Mouse (Mus musculus): ENCODE results near the gene Rab22a. TPM values are rescaled to one million over a fixed set of nuclear protein-coding genes. Genes with fewer than 3 reads are reported as not detected.
"Not testable (repeated sequence)": the region's sequence is repeated elsewhere in the genome, so short reads cannot be mapped to it uniquely, and the experiment has no call there.

Gene Rab22a
- polyA plus RNA-seq, 1 experiment from 2014 or later = 45.5 TPM

DNA sequence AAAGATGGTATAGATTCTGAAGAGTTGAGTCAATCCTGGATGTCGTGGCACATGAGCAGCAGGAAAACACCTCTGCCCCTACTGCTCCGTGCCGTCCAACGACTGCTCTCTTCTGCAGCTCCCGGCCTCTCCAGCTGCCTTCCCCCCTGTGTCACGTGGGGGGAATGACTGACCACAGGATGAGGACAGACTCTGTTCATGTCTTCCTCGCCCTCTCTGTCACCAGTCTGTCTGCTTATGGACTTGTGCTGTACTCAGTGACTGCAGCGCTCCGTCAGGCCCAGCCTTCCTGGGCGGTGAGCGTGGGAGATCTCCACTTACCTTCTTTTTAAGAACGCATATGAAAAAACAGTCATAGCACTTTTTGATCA lies 43.3 kb downstream of the Rab22a start:
- Histone ChIP-seq H3K36me3 (peaks cover 62% of the 10 kb centered on the region), H3K4me3 (no peak overlapping the region), H3K27ac (peak overlapping the region; percentile 61), H3K9ac (no peak overlapping the region), H3K4me1 (peaks cover 21% of the 10 kb centered on the region), H3K4me2 (no peak overlapping the region), H3K9me3 (no peaks in the 10 kb centered on the region), H3K27me3 (no peaks in the 10 kb centered on the region)
- ATAC-seq (ENCODE audit: insufficient number of reproducible peaks, low FRiP score, low TSS enrichment, low read depth) = no peak
- WGBS = 65% methylated on average over 12 of the region's 12 CpGs

DNA sequence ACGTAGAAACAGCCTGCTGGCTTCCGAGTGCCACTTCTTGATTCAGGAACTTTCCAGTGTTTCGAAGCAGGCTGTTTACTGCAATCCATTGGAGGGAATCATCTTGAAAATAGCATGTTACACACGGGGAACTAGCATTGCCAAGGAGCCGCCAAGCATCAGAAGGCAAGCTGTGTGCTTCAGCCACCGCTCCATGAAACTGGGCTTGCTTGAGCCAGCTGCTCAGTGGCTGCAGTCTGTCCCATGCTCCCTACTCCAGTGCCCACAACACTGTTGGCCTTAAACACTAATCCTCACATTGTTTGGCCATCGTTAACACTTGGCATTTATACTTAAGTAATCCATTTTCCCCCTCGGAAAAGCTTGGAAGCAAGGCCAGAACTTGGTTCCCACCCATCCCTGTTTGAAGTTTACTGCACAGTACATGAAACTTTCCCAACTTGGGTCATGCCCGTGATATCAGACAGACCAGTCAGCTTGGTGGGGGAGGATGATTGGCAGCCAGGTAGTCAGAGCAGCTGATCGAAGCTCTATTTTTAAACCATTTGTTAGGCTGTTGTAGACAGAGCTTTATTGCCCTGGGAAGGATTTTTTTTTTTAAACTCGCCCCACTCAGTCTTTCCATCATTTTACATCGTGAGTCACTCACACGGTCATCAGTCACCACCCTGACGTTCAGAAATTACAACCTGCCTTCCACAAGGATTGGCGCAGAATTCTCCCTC lies 46.4 kb downstream of the Rab22a start:
- Histone ChIP-seq H3K27me3 (no peaks in the 10 kb centered on the region), H3K36me3 (peaks cover 40% of the 10 kb centered on the region), H3K4me2 (no peak overlapping the region), H3K9me3 (no peaks in the 10 kb centered on the region), H3K9ac (no peak overlapping the region), H3K4me3 (no peak overlapping the region), H3K4me1 (peaks cover 29% of the 10 kb centered on the region), H3K27ac (peak overlapping the region; percentile 28; the same call in 1 of the 2 replicates)
- 61% methylated on average over 15 of the region's 15 CpGs for WGBS
- no peak for ATAC-seq (ENCODE audit: insufficient number of reproducible peaks, low FRiP score, low TSS enrichment, low read depth)

DNA sequence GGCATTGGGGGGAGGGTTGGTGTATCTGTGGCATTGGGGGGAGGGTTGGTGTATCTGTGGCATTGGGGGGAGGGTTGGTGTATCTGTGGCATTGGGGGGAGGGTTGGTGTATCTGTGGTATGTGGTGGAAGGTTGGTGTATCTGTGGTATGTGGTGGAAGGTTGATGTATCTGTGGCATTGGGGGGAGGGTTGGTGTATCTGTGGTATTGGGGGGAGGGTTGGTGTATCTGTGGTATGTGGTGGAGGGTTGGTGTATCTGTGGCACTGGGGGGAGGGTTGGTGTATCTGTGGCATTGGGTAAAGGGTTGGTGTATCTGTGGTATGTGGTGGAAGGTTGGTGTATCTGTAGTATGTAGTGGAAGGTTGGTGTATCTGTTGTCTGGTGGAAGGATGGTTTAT lies 48.1 kb downstream of the Rab22a start:
- H3K27ac ChIP-seq; H3K4me2 ChIP-seq; H3K27me3 ChIP-seq; H3K9me3 ChIP-seq; ATAC-seq (ENCODE audit: insufficient number of reproducible peaks, low FRiP score, low TSS enrichment, low read depth); H3K9ac ChIP-seq; H3K4me3 ChIP-seq: not testable (repeated sequence)
- H3K4me1 ChIP-seq = peaks cover 17% of the 10 kb centered on the region
- peaks cover 34% of the 10 kb centered on the region for H3K36me3 ChIP-seq

DNA sequence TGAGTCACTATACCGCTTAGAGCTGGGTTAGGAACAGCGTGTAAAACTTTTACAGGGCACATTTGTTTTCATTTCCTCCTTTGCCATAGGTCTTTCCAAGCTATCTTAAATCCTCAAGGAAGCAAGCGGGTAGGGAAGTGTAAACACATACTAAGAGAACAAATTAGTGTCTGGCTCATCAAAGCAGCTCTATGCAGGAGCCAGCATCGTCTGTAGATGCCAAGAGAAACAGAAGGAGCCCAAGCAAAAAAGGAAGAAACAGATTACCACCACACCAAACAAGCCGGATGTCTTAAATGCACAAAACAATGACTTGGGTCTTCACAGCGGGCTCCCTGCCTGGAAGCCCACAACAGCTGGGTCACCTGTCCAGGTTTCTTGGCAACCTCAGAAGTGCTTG lies 50.6 kb downstream of the Rab22a start:
- H3K27me3 ChIP-seq = no peaks in the 10 kb centered on the region
- 35% methylated on average over 6 of the region's 6 CpGs for WGBS
- no peak overlapping the region for H3K4me3 ChIP-seq
- H3K27ac ChIP-seq = no peak overlapping the region
- H3K9ac ChIP-seq = no peak overlapping the region
- H3K36me3 ChIP-seq = peaks cover 14% of the 10 kb centered on the region
- peaks cover 17% of the 10 kb centered on the region for H3K4me1 ChIP-seq
- no peak for ATAC-seq (ENCODE audit: insufficient number of reproducible peaks, low FRiP score, low TSS enrichment, low read depth)
- no peaks in the 10 kb centered on the region for H3K9me3 ChIP-seq
- no peak overlapping the region for H3K4me2 ChIP-seq

DNA sequence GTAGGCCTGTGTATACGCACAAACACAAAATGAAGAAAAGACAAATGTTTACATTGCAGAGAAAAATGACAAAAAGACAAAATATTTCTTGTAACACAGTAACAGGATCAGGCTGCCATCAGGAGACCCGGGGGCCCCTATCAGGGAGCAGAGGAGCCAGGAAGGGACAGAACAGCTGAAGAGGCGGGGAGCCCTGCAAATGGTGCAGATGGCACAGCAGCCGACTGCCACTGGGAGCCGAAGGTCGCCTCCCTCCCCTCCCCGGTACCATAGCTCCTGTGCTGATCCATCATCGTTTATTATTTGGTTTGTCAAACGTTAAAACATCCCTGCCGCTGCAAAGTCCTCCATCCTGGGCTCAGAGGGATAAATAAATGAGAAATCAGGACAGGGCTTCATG lies 53.1 kb downstream of the Rab22a start:
- Histone ChIP-seq H3K27ac (no peak overlapping the region), H3K27me3 (no peaks in the 10 kb centered on the region), H3K36me3 (peaks cover 6% of the 10 kb centered on the region), H3K9ac (no peak overlapping the region), H3K9me3 (no peaks in the 10 kb centered on the region), H3K4me3 (no peak overlapping the region), H3K4me2 (no peak overlapping the region), H3K4me1 (peaks cover 12% of the 10 kb centered on the region)
- no peak for ATAC-seq (ENCODE audit: insufficient number of reproducible peaks, low FRiP score, low TSS enrichment, low read depth)
- 39% methylated on average over 10 of the region's 10 CpGs for WGBS

DNA sequence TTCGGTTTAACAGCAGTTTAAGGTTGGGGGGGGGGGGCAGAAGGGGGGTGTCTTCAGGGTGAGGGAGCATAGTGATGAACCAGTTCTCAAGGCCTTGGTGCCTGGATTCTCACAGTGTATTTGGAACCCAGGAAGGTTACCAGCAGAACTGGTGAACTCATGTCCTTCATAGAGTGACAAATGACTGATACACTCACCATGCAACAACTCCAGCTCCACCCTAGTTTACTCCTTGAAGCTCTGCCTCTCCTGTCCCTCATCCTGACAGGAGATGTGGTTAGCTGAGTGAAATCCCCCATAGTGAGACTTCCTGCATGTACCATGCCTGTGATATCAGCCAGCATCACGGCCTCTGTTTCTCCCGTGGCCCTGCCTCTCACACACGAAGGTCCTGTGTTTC lies 53.7 kb downstream of the Rab22a start:
- H3K9ac ChIP-seq = no peak overlapping the region
- H3K27ac ChIP-seq = no peak overlapping the region
- WGBS = 67% methylated on average over 4 of the region's 4 CpGs
- H3K9me3 ChIP-seq = no peaks in the 10 kb centered on the region
- no peak overlapping the region for H3K4me3 ChIP-seq
- peaks cover 2% of the 10 kb centered on the region for H3K36me3 ChIP-seq
- no peak overlapping the region for H3K4me2 ChIP-seq
- no peak for ATAC-seq (ENCODE audit: insufficient number of reproducible peaks, low FRiP score, low TSS enrichment, low read depth)
- peaks cover 12% of the 10 kb centered on the region for H3K4me1 ChIP-seq
- no peaks in the 10 kb centered on the region for H3K27me3 ChIP-seq

DNA sequence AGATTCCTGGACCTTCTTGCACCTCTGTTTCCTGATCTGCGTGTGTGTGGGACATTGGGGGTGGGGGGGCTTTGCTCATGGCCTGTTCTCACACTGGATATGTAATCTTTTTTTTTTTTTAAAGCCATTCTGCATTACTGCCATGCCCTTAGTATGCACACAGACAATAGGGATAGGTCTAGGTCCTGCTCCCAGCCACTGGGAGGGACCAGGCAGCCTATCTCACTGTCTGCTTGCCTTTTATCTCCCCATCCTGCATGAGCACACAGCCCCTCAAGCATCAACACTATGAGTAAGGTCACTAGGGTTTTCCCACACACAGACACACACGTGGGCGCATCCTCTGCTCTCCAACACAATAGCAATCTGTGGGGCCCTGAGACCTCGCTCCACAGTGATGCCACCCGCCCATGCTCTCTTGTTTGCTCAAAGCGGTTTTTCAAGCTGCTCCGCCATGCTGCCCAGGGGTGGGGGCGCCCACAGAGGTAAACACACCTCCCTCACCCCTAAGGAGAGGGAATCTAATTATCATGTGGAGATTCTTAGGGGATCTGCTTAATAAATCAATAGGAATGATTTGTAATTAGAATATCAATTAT lies 55.2 kb downstream of the Rab22a start:
- H3K4me3 ChIP-seq = no peak overlapping the region
- WGBS = 72% methylated on average over 8 of the region's 8 CpGs
- ATAC-seq (ENCODE audit: insufficient number of reproducible peaks, low FRiP score, low TSS enrichment, low read depth) = no peak

DNA sequence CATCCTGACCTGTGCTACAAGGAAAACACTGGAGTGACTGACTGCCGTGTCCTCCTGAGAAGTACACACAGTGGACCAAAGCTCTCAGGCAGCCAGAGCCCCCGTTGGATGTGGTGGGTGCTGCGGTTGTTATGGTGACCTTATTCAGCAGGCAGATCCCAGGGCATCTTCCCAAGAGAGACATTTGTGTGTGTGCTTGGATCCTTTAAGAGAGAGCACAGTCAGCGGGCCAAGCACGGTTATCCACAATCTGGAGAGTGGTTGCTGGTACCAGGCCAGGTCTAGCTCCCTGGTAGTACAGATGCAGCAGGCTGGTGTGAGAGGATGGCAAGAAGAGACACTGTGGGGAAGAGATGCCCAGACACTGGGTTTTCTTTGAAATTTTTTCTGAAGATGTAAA lies 57.4 kb downstream of the Rab22a start:
- Histone ChIP-seq H3K36me3 (no peaks in the 10 kb centered on the region), H3K9me3 (no peaks in the 10 kb centered on the region), H3K4me3 (no peak overlapping the region), H3K27me3 (no peaks in the 10 kb centered on the region), H3K4me2 (no peak overlapping the region), H3K27ac (no peak overlapping the region), H3K4me1 (peaks cover 4% of the 10 kb centered on the region; the same call in 1 of the 2 replicates), H3K9ac (no peak overlapping the region)
- WGBS = 89% methylated on average over 5 of the region's 5 CpGs
- ATAC-seq (ENCODE audit: insufficient number of reproducible peaks, low FRiP score, low TSS enrichment, low read depth) = no peak

More for the DNA sequence above, 55.2 kb downstream of the Rab22a start:
- Histone ChIP-seq H3K9ac (no peak overlapping the region), H3K27me3 (no peaks in the 10 kb centered on the region), H3K4me2 (no peak overlapping the region), H3K9me3 (no peaks in the 10 kb centered on the region), H3K4me1 (peaks cover 11% of the 10 kb centered on the region), H3K27ac (no peak overlapping the region), H3K36me3 (no peaks in the 10 kb centered on the region)

DNA sequence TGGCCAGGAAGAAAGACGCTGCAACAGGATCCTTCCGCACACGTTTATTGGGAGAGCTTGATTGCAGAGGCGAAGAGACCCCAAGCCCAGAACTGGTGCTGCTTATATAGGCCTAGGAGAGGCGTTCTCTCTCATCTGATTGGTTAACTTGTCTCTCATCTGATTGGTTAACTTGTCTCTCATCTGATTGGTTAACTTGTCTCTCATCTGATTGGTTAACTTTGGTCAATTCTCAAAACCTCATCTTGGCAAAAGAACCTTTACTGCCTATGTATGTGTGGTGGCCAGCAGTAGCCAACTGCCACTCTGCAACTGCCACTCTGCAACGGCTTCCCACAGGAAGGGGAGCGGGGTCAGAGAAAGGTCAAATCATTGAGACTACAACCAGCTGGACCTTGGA lies 59.6 kb downstream of the Rab22a start, which contains the start of gene 1700010B08Rik:
Gene 1700010B08Rik, plus strand, starts transcription at position 301 of the 400 bp plus-strand sequence.
- H3K36me3 ChIP-seq, H3K9ac ChIP-seq: not testable (repeated sequence)
- WGBS = 88% methylated on average over 6 of the region's 7 CpGs

DNA sequence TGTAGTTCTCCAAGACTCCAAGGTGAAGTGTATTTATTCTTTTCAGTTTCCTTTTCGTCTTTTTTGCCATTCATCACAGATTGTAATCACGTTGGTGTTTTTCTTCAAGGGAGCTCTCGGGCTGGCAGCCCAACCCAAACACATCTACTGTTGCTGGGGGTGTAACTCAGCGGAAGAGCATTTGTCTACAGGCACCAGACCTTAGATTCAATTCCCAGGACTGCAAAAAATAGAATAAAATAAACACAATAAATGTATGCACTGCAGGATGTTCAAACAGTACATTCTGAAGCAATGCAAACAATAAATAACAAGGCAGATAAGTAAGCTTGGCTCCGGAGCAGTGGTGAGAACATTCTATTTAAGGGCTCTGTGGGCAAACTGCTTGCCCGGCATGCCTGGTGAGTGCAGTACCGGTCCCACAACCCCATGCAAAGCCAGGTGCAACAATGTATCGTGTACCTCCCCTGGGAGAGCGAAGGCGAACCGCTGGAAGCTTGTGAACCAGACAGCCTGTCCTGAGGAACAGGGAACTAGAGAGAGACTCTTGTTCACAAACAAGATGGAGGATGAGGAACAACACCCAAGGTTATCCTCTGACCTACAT lies 62.8 kb downstream of the Rab22a start:
- H3K4me1 ChIP-seq = peaks cover 4% of the 10 kb centered on the region
- H3K4me2 ChIP-seq = no peak overlapping the region
- no peak overlapping the region for H3K27ac ChIP-seq
- H3K9ac ChIP-seq = no peak overlapping the region
- no peaks in the 10 kb centered on the region for H3K27me3 ChIP-seq
- H3K4me3 ChIP-seq = no peak overlapping the region
- no peaks in the 10 kb centered on the region for H3K9me3 ChIP-seq
- H3K36me3 ChIP-seq = no peaks in the 10 kb centered on the region
- WGBS = 76% methylated on average over 11 of the region's 11 CpGs
- ATAC-seq (ENCODE audit: insufficient number of reproducible peaks, low FRiP score, low TSS enrichment, low read depth) = no peak

More for the DNA sequence above, 59.6 kb downstream of the Rab22a start, which contains the start of gene 1700010B08Rik:
- not testable (repeated sequence) for H3K4me3 ChIP-seq; H3K27ac ChIP-seq; H3K27me3 ChIP-seq; ATAC-seq (ENCODE audit: insufficient number of reproducible peaks, low FRiP score, low TSS enrichment, low read depth); H3K4me1 ChIP-seq; H3K4me2 ChIP-seq; H3K9me3 ChIP-seq

DNA sequence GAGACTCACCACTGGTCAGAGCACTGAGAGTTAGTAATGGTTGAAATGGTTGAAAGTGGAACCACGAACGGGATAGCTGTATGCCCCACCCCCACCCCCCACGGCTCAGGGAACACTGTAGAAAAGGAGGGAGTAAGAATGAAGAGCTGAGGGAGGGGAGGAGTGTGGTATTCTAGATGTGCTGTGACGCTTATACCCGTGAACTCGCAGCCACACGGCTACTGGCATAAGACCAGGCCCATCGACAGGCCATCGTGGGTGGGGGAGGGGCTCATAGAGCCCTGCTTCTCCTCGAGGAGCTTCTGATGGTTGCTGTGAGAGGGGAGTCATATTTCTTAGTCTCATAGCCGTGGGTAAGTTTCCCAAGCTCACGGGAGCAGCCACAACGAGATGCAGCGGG lies 64.8 kb downstream of the Rab22a start:
- no peaks in the 10 kb centered on the region for H3K36me3 ChIP-seq
- H3K27me3 ChIP-seq = no peaks in the 10 kb centered on the region
- ATAC-seq (ENCODE audit: insufficient number of reproducible peaks, low FRiP score, low TSS enrichment, low read depth) = no peak
- no peak overlapping the region for H3K4me2 ChIP-seq
- no peak overlapping the region for H3K4me3 ChIP-seq
- no peak overlapping the region for H3K9ac ChIP-seq
- no peaks in the 10 kb centered on the region for H3K9me3 ChIP-seq
- WGBS = 30% methylated on average over 14 of the region's 14 CpGs
- peaks cover 4% of the 10 kb centered on the region for H3K4me1 ChIP-seq
- H3K27ac ChIP-seq = no peak overlapping the region
